Mouse (Mus musculus): Measurements from ENCODE around the gene Paqr7. TPM values are rescaled to one million over a fixed set of nuclear protein-coding genes. Genes with fewer than 3 reads are reported as not detected.
"Not testable (repeated sequence)": the region's sequence is repeated elsewhere in the genome, so short reads cannot be mapped to it uniquely, and the experiment has no call there.

The Paqr7 gene
- polyA plus RNA-seq, 1 experiment from 2014 or later = 14.7 TPM

DNA sequence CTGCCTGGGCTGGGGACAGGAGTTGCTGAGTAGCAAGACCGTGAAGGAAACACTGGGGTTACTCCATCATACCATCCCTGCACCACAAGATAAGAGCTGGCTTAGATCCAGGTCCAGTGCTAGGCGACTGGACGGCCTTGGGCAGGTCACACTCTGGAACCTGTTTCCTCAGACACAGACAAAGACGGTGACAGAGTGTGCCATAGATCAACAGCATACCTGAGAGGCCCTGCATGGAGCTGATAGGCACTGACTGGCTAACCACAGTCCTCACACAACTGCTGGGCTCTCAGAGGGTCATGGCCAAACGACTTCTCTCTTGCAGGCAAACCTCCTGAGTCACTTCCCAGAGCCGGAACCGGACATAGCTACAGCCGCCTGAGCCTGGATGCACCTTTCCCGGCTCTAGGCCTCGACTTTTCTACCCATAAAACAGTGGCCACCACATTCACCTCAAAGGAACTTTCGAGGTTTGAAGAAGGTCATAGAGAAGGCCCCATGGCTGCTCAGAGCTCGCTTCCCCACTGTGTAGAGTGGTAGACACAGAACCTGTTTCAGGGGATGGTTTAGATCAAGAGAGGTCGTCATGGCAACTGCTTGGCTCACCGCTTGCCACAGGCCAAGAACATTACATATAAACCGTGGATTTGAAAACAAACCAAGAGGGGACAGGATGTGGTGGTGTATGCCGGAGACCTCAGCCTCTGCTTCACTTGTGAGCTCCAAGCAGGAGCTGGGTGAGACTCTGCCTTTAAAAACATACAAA is 1.5 kb upstream of the Paqr7 start:
- no peak overlapping the region for H3K27ac ChIP-seq (ENCODE audit: low read length)
- no peaks in the 10 kb centered on the region for H3K36me3 ChIP-seq (ENCODE audit: control insufficient read depth, insufficient read depth)
- peaks cover 12% of the 10 kb centered on the region for H3K4me1 ChIP-seq (replicated peaks; ENCODE audit: control insufficient read depth, insufficient read depth, low read length)
- no peak overlapping the region for H3K4me3 ChIP-seq (replicated peaks; ENCODE audit: low read length)
- no peak for ATAC-seq
- no peak overlapping the region for H3K4me2 ChIP-seq (ENCODE audit: low read length)
- H3K27me3 ChIP-seq (replicated peaks; ENCODE audit: control insufficient read depth, insufficient read depth, low read length) = no peaks in the 10 kb centered on the region
- 67% methylated on average over 16 of the region's 16 CpGs for WGBS
- H3K9ac ChIP-seq (replicated peaks; ENCODE audit: low read depth, low read length) = no peak overlapping the region
- H3K9me3 ChIP-seq (ENCODE audit: control insufficient read depth, low read length) = no peaks in the 10 kb centered on the region

DNA sequence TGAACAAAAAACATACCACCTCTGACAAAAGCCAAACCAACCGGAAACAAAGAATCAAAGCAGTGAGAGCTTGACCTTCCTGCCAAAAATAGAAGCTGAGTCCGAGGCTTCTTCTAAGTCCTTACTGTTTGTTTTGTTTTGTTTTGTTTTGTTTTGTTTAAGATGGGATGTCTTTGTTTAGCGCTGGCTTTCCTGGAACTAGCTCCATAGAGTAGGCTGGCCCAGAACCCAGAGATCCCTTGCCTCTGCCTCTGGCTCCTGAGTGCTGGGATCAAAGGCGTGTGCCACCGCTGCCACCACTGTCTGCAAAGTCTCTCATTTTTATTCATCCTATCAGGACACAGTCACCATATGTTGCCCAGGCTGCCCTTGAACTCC is 962 bp upstream of the Paqr7 start:
- Histone ChIP-seq H3K9ac (replicated peaks; ENCODE audit: low read depth, low read length) (no peak overlapping the region), H3K27ac (ENCODE audit: low read length) (no peak overlapping the region), H3K27me3 (replicated peaks; ENCODE audit: control insufficient read depth, insufficient read depth, low read length) (no peaks in the 10 kb centered on the region), H3K36me3 (ENCODE audit: control insufficient read depth, insufficient read depth) (no peaks in the 10 kb centered on the region), H3K9me3 (ENCODE audit: control insufficient read depth, low read length) (no peaks in the 10 kb centered on the region), H3K4me1 (replicated peaks; ENCODE audit: control insufficient read depth, insufficient read depth, low read length) (peaks cover 12% of the 10 kb centered on the region), H3K4me3 (replicated peaks; ENCODE audit: low read length) (no peak overlapping the region), H3K4me2 (ENCODE audit: low read length) (no peak overlapping the region)
- ATAC-seq = no peak
- WGBS = 68% methylated on average over 5 of the region's 5 CpGs

DNA sequence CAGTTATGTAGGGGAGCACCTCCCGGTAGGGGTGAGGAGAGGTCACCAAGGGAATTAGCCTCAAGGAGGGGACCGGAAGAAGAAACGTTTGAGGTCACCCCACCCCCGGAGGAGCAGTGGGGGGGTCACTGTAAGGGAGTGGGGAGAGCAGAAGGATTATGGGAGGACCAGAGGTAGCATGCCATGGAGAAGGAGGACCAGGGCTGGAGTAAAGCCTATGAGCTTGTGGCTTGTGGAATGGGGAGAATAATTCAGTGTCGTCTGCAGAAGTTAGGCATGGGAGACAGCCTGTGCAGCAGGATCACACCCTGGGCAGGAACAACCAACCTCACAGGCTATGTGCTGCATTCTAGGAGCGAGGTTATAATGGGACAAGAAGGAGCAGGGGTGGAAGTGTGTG is 726 bp downstream of the Paqr7 start:
- Histone ChIP-seq H3K4me2 (ENCODE audit: low read length) (peak overlapping the region; percentile 66), H3K9me3 (ENCODE audit: control insufficient read depth, low read length) (no peaks in the 10 kb centered on the region), H3K36me3 (ENCODE audit: control insufficient read depth, insufficient read depth) (no peaks in the 10 kb centered on the region), H3K4me3 (replicated peaks; ENCODE audit: low read length) (peak overlapping the region; percentile 52), H3K9ac (replicated peaks; ENCODE audit: low read depth, low read length) (peak overlapping the region; percentile 70), H3K4me1 (replicated peaks; ENCODE audit: control insufficient read depth, insufficient read depth, low read length) (peaks cover 12% of the 10 kb centered on the region), H3K27me3 (replicated peaks; ENCODE audit: control insufficient read depth, insufficient read depth, low read length) (no peaks in the 10 kb centered on the region), H3K27ac (ENCODE audit: low read length) (no peak overlapping the region)
- WGBS = 4% methylated on average over 6 of the region's 6 CpGs
- ATAC-seq = peak; percentile 51

DNA sequence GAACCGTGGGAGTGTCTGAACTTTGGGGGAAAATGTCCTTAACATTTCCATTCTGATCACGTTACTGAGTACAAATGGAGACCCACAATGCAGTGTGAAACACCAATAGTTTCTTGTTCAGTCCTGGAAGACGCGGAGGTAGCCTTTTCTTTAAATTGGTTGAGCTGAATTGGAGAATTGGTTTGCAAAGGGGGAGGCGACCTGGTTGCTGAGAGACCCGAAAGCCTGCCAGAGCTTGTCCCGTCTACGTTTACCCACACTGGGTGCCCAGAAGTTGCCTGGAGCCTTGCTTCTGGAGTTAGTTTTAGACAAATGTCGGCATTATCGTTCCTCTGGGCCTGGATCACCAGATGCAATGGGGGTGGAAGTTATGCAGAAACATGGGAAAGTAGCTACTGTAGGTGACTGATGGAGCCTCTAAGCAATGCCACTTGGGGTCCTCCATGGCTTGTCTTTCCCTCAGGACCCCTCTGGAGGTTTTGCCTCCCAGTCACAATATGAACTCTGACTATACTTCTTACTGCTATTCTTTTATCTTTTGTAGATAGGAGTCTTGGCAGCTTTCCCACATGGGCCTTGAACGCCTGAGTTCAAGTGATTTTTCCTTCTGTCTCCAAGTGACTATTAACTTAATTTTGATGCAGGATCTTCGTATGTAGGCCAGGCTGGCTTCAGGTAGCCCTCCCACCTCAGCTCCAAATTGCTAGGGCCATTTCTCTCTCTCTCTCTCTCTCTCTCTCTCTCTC is 1.7 kb downstream of the Paqr7 start:
- peak; percentile 27; the same call in 1 of the 2 replicates for ATAC-seq
- 0 out of 2 replicates have a peak overlapping the region, but pooled peaks have one; percentile 70 for H3K9ac ChIP-seq (replicated peaks; ENCODE audit: low read depth, low read length)
- peak overlapping the region; percentile 52; the same call in 1 of the 2 replicates for H3K4me3 ChIP-seq (replicated peaks; ENCODE audit: low read length)
- H3K36me3 ChIP-seq (ENCODE audit: control insufficient read depth, insufficient read depth) = no peaks in the 10 kb centered on the region
- peak overlapping the region; percentile 18 for H3K27ac ChIP-seq (ENCODE audit: low read length)
- H3K4me1 ChIP-seq (replicated peaks; ENCODE audit: control insufficient read depth, insufficient read depth, low read length) = peaks cover 12% of the 10 kb centered on the region
- peak overlapping the region; percentile 66 for H3K4me2 ChIP-seq (ENCODE audit: low read length)
- no peaks in the 10 kb centered on the region for H3K27me3 ChIP-seq (replicated peaks; ENCODE audit: control insufficient read depth, insufficient read depth, low read length)
- WGBS = 49% methylated on average over 12 of the region's 12 CpGs
- no peaks in the 10 kb centered on the region for H3K9me3 ChIP-seq (ENCODE audit: control insufficient read depth, low read length)

DNA sequence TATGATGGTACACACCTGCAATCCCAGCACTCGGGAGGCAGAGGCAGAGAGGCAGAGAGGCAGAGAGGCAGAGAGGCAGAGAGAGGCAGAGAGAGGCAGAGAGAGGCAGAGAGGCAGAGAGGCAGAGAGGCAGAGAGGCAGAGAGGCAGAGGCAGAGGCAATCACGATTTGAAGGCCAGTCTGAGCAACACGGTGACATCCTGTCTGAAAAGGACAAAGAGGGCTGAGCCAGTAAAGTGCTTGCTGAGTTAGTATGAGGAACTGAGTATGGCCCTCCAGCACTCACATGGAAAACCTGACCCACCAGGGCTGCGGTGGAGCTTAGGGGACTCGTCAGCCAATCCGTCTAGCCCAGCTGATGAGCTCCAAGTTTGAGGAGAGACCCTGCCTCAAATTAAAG is 2.5 kb downstream of the Paqr7 start:
- 95% methylated on average over 6 of the region's 6 CpGs for WGBS
- not testable (repeated sequence) for ATAC-seq; H3K27ac ChIP-seq (ENCODE audit: low read length)

DNA sequence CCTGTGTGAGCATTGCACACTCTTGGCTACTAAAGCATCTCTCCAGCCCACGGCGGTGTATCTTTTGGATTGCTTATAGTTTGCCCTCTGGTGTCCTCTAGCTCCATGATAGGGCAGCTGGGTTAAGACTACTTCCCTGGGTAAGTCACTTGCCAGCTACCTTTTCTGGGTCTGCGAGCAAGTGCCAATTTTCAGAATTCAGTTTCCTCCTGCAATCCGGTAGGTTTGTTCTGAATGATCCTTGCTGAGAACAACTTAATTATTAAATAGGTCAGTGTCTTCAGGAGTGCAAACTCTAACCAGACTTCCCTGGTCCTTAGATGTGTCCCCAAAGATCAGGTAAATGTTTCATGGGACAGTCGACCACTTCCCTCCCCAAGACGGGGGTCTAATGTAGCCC is 4.6 kb downstream of the Paqr7 start:
- H3K9me3 ChIP-seq (ENCODE audit: control insufficient read depth, low read length) = no peaks in the 10 kb centered on the region
- no peak overlapping the region for H3K9ac ChIP-seq (replicated peaks; ENCODE audit: low read depth, low read length)
- ATAC-seq = no peak
- H3K4me2 ChIP-seq (ENCODE audit: low read length) = no peak overlapping the region
- WGBS = 92% methylated on average over 6 of the region's 6 CpGs
- H3K27me3 ChIP-seq (replicated peaks; ENCODE audit: control insufficient read depth, insufficient read depth, low read length) = no peaks in the 10 kb centered on the region
- no peaks in the 10 kb centered on the region for H3K36me3 ChIP-seq (ENCODE audit: control insufficient read depth, insufficient read depth)
- peaks cover 10% of the 10 kb centered on the region for H3K4me1 ChIP-seq (replicated peaks; ENCODE audit: control insufficient read depth, insufficient read depth, low read length)
- no peak overlapping the region for H3K27ac ChIP-seq (ENCODE audit: low read length)
- no peak overlapping the region for H3K4me3 ChIP-seq (replicated peaks; ENCODE audit: low read length)

More for the DNA sequence above, 2.5 kb downstream of the Paqr7 start:
- not testable (repeated sequence) for H3K9ac ChIP-seq (replicated peaks; ENCODE audit: low read depth, low read length); H3K4me2 ChIP-seq (ENCODE audit: low read length); H3K27me3 ChIP-seq (replicated peaks; ENCODE audit: control insufficient read depth, insufficient read depth, low read length); H3K9me3 ChIP-seq (ENCODE audit: control insufficient read depth, low read length); H3K4me3 ChIP-seq (replicated peaks; ENCODE audit: low read length); H3K36me3 ChIP-seq (ENCODE audit: control insufficient read depth, insufficient read depth)
- peaks cover 12% of the 10 kb centered on the region for H3K4me1 ChIP-seq (replicated peaks; ENCODE audit: control insufficient read depth, insufficient read depth, low read length)

DNA sequence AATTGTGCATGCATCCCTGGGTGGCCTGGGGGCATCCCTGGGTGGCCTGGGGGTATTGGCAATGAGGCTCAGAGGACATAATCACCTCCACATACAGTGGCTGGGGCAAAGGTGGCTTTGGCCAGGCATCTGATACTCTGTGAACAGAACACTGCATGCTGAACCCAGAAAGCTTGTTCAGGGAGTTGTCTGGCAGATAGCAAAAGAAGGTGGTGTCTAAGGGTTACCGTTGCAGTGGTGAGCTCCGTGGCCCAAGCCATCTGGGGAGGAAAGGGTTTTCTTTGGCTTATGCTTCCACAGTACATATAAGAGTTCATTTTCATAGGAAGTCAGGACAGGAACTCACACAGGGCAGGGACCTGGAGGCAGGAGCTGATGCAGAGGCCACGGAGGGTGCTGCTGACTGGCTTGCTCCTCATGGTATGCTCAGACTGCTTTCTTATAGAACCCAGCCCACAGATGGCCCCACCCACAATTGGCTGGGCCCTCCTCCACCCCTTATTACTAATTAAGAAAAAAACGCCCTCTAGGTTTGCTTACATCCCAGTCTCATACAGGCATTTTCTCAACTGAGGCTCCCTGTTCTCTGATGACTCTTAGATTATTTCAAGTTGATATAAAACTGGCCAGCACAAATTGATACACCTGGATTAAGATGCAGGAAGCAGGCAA is 7.3 kb downstream of the Paqr7 start:
- H3K36me3 ChIP-seq (ENCODE audit: control insufficient read depth, insufficient read depth) = no peaks in the 10 kb centered on the region; the same call in 1 of the 2 replicates
- H3K4me2 ChIP-seq (ENCODE audit: low read length) = no peak overlapping the region
- no peaks in the 10 kb centered on the region for H3K9me3 ChIP-seq (ENCODE audit: control insufficient read depth, low read length)
- 80% methylated on average over 4 of the region's 4 CpGs for WGBS
- H3K4me1 ChIP-seq (replicated peaks; ENCODE audit: control insufficient read depth, insufficient read depth, low read length) = no peaks in the 10 kb centered on the region
- H3K4me3 ChIP-seq (replicated peaks; ENCODE audit: low read length) = no peak overlapping the region
- H3K27me3 ChIP-seq (replicated peaks; ENCODE audit: control insufficient read depth, insufficient read depth, low read length) = no peaks in the 10 kb centered on the region
- no peak overlapping the region for H3K9ac ChIP-seq (replicated peaks; ENCODE audit: low read depth, low read length)
- ATAC-seq = no peak
- no peak overlapping the region for H3K27ac ChIP-seq (ENCODE audit: low read length)

DNA sequence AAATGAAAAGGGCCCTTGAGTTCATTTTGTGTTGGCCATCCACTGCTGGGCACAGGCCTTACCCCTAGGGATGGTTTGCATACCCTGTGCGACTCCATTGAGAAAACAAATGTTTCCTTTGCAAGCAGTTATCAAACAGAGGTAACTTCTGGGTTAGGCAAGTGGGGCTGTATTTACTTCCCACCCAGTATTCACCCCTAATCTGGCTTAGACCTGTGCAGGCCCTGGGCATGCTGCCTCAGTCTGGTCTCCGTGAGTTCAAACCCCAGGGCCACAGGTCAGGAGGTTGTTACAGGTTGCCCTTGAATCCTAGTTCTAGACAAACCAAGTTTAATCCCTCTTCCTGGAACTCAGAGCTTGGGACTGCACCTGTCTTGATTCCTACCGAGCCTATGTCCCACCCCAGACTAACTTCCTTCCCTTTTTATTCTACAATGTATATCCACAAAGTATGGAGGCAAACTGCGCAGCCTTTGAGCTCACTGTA is 8.8 kb downstream of the Paqr7 start:
- no peak for ATAC-seq
- Histone ChIP-seq H3K4me2 (ENCODE audit: low read length) (no peak overlapping the region), H3K9me3 (ENCODE audit: control insufficient read depth, low read length) (no peaks in the 10 kb centered on the region), H3K27me3 (replicated peaks; ENCODE audit: control insufficient read depth, insufficient read depth, low read length) (no peaks in the 10 kb centered on the region), H3K27ac (ENCODE audit: low read length) (no peak overlapping the region), H3K4me3 (replicated peaks; ENCODE audit: low read length) (no peak overlapping the region), H3K36me3 (ENCODE audit: control insufficient read depth, insufficient read depth) (no peaks in the 10 kb centered on the region; the same call in 1 of the 2 replicates), H3K4me1 (replicated peaks; ENCODE audit: control insufficient read depth, insufficient read depth, low read length) (no peaks in the 10 kb centered on the region), H3K9ac (replicated peaks; ENCODE audit: low read depth, low read length) (no peak overlapping the region)
- 84% methylated on average over 4 of the region's 4 CpGs for WGBS

DNA sequence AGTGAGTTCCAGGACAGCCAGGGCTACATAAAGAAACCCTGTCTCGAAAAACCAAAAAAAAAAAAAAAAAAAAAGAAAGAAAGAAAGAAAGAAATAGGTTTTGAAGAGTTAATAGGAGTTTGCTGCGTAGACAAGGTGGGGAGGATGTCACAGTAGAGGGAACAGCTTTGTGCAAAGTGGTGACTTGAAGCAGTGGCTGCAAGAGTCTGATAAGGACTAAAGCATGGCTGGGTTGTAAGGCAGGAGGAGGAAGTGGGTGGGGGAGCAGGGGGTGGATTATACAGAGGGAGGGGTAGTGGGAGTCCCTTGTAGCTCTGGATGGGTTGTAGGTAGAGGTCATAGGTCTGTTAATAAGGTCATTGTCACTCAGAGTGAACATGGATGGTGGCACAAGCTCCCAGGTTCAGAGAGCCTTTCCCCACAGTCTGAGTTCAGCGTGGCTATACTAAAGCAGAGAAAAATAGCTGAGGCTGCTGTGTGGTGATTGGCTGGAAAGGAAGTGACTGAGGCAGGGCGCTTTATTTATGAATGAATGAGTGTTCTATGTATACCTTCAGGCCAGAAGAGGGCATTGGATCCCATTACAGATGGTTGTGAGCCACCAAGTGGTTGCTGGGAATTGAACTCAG is 9.6 kb downstream of the Paqr7 start:
- no peak overlapping the region for H3K4me3 ChIP-seq (replicated peaks; ENCODE audit: low read length)
- peaks cover under 1% of the 10 kb centered on the region for H3K4me1 ChIP-seq (replicated peaks; ENCODE audit: control insufficient read depth, insufficient read depth, low read length)
- H3K9me3 ChIP-seq (ENCODE audit: control insufficient read depth, low read length) = no peaks in the 10 kb centered on the region
- ATAC-seq = no peak
- WGBS = 75% methylated on average over 3 of the region's 4 CpGs
- H3K9ac ChIP-seq (replicated peaks; ENCODE audit: low read depth, low read length) = no peak overlapping the region
- H3K4me2 ChIP-seq (ENCODE audit: low read length) = no peak overlapping the region
- H3K27ac ChIP-seq (ENCODE audit: low read length) = no peak overlapping the region
- H3K27me3 ChIP-seq (replicated peaks; ENCODE audit: control insufficient read depth, insufficient read depth, low read length) = no peaks in the 10 kb centered on the region
- no peaks in the 10 kb centered on the region; the same call in 1 of the 2 replicates for H3K36me3 ChIP-seq (ENCODE audit: control insufficient read depth, insufficient read depth)
